32 mouse cellular contexts compared by ENCODE assay signal in genomic region chr16:41834637-41835036, GRCm38 (mm10).
"Had no signal": no experiment of that assay in that cellular context is flagged by ENCODE, and none has a peak within 500 bp of the region (broad histone marks: within the 10 kb centered on the region; RNA-seq: fewer than 3 reads in every experiment).

No protein-coding gene starts in this region.

- H3K4me1 ChIP-seq: heart, embryonic 10.5 days; heart, embryonic 12.5 days; heart, embryonic 13.5 days; heart, embryonic 15.5 days; hindbrain, embryonic 10.5 days; hindbrain, embryonic 12.5 days; hindbrain, embryonic 13.5 days; hindbrain, embryonic 15.5 days; intestine, embryonic 15.5 days had no signal

- DNase-seq: heart, adult 18-20 months; heart, adult 2 months; heart, postnatal 10 days; heart, postnatal 14 days; heart, postnatal 36 days; heart, postnatal 4 days; kidney, adult 11 months; kidney, adult 2 months; kidney, postnatal 10 days; kidney, postnatal 14 days; kidney, postnatal 25 days; kidney, postnatal 36 days; layer of hippocampus, adult 9-11 months; layer of hippocampus, postnatal 36 days had no signal

- H3K27me3 ChIP-seq: heart, embryonic 12.5 days; heart, embryonic 13.5 days; heart, embryonic 15.5 days; hindbrain, embryonic 12.5 days; hindbrain, embryonic 13.5 days; hindbrain, embryonic 15.5 days; intestine, embryonic 15.5 days had no signal

- H3K36me3 ChIP-seq: heart, embryonic 10.5 days; heart, embryonic 12.5 days; heart, embryonic 13.5 days; heart, embryonic 15.5 days; hindbrain, embryonic 10.5 days; hindbrain, embryonic 12.5 days; hindbrain, embryonic 13.5 days; hindbrain, embryonic 15.5 days; intestine, embryonic 15.5 days had no signal

- H3K9me3 ChIP-seq: heart, embryonic 10.5 days; heart, embryonic 12.5 days; heart, embryonic 13.5 days; heart, embryonic 15.5 days; hindbrain, embryonic 10.5 days; hindbrain, embryonic 12.5 days; hindbrain, embryonic 13.5 days; hindbrain, embryonic 15.5 days; intestine, embryonic 15.5 days had no signal

- H3K9ac ChIP-seq: heart, embryonic 12.5 days; heart, embryonic 13.5 days; heart, embryonic 15.5 days; hindbrain, embryonic 12.5 days; hindbrain, embryonic 13.5 days; hindbrain, embryonic 14.5 days; hindbrain, embryonic 15.5 days; intestine, embryonic 15.5 days had no signal

- H3K4me3 ChIP-seq: heart, adult 2 months; heart, embryonic 10.5 days; heart, embryonic 12.5 days; heart, embryonic 13.5 days; heart, embryonic 15.5 days; hindbrain, embryonic 10.5 days; hindbrain, embryonic 12.5 days; hindbrain, embryonic 13.5 days; hindbrain, embryonic 15.5 days; intestine, embryonic 15.5 days; layer of hippocampus, adult 2 months; left cerebral cortex, adult 2 months had no signal

- ATAC-seq: hindbrain, embryonic 16.5 days; hindbrain, postnatal 0 days; inflammation-experienced regulatory T-cells, adult 6 months; intestine, embryonic 15.5 days; intestine, embryonic 16.5 days; intestine, postnatal 0 days had no signal

- H3K4me2 ChIP-seq: heart, embryonic 11.5 days; heart, embryonic 12.5 days; heart, embryonic 13.5 days; heart, embryonic 15.5 days; hindbrain, embryonic 12.5 days; hindbrain, embryonic 13.5 days; hindbrain, embryonic 14.5 days; hindbrain, embryonic 15.5 days; intestine, embryonic 15.5 days had no signal

- H3K27ac ChIP-seq: heart, adult 2 months; heart, embryonic 10.5 days; heart, embryonic 13.5 days; heart, embryonic 15.5 days; hindbrain, embryonic 10.5 days; hindbrain, embryonic 12.5 days; hindbrain, embryonic 13.5 days; hindbrain, embryonic 14.5 days; hindbrain, embryonic 15.5 days; hindbrain, postnatal 0 days; intestine, embryonic 15.5 days; left cerebral cortex, adult 2 months had no signal
